Mouse (Mus musculus) naive thymus-derived CD4-positive, alpha-beta T cell, adult 2 months (primary cell): ENCODE measurements around the gene Nomo1.

Experiments
- DNase-seq: peaks from one replicate; pipeline ENCODE4 v3.0.0-alpha.2; 2011; ENCODE audit warnings: low read depth

The Nomo1 gene

GRCm38 (mm10) chr7:46045882-46046281 is 12.4 kb downstream of the Nomo1 start:
- DNase-seq, result no peak

- no peak for DNase-seq
These were observed 14.5 kb downstream of the Nomo1 start for GRCm38 (mm10) chr7:46047873-46048562.

DNA sequence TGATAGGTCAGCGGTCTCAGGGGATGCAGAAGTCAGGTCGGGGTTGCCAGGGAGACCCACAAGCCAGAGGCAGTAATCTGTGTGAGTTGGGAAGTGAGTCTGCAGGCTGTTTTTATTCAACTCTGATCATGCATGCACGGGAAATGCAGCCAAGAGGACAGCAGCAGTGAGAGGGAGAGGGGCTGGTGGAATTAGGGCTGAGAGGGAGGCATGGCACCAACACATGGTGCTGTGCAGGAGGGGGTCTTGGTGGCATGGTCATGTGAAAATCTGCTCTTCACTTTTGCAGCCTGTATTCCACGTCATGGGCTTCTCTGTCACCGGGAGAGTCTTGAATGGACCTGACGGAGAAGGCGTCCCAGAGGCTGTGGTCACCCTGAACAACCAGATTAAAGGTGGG is 16.5 kb downstream of the Nomo1 start:
- no peak for DNase-seq

DNA sequence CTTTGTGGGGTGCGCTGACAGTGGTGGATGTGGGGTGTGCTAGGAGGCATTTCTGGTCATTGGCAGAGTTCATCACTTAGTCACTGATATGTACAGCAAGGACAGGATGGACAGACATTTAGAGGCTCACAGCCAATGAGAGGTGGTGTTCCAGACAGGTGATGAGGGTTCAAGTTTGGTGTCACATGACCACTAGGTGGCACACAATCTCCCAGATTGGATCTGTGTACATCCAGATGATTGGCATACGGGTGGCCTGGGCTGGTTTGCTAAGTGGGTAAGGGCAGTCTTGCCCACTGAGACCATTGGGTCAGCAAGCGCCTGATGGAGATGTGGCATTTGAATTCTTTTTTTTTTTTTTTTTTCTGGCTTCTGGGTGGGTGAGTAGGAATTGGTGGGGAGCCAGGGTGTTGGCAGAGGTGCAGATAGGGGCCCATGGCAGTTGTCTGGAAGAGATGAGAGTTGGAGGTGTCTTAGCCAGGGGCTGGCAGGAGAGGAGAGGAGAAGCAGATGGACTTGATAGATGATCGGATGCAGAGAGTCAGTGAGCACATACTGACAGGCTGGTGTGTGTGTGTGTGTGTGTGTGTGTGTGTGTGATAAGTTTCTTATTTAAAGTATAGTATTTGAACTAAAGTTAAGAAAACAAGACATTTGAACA is 18.8 kb downstream of the Nomo1 start:
- peak; percentile 53 for DNase-seq

DNA sequence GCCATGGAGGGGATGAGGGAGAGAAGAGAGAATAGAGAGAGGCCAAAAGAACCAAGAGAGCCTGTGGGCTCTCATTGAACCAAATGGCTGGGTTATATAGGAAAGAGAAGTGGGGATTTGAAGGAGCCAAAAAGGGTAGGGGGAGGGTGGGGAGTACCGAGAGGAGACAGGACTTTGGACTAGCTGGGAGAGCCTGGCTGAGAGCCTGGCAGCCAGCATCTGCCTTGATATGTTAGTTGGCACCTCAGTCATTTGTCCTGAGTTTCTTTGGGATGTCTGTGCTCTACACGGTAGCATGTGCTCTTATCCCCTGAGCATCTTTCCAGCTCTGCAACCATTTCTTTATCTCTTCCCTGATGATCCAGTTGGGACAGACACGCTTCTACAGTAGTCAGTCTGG is 20.1 kb downstream of the Nomo1 start:
- no peak for DNase-seq

- DNase-seq, result peak; percentile 66
These were observed 25.4 kb downstream of the Nomo1 start for GRCm38 (mm10) chr7:46058882-46059281.

GRCm38 (mm10) chr7:46060688-46061087 is 27.2 kb downstream of the Nomo1 start:
- DNase-seq, result no peak

- DNase-seq, result no peak
These were observed 28.1 kb downstream of the Nomo1 start for GRCm38 (mm10) chr7:46061614-46062013.

GRCm38 (mm10) chr7:46063296-46063695 is 29.8 kb downstream of the Nomo1 start:
- no peak for DNase-seq

DNA sequence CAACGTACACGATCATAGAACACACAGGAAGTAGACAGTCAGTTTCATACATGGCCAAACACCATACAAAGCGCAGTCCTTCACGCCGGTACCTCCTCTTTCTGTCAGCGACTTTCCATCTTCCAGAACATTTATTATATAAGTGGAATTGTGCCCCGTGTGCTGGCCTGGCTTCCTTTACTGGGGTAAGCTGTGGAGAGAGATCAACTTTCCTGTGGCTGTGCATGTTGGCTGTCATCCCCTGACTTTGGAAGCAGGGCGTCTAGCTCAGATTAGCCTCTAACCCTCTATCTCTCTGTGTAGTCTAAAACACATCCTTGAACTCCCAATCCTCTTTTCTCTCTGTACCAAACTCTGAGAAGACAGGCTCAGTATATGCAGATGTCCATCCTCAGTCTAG is 35.3 kb downstream of the Nomo1 start:
- DNase-seq, result no peak

DNA sequence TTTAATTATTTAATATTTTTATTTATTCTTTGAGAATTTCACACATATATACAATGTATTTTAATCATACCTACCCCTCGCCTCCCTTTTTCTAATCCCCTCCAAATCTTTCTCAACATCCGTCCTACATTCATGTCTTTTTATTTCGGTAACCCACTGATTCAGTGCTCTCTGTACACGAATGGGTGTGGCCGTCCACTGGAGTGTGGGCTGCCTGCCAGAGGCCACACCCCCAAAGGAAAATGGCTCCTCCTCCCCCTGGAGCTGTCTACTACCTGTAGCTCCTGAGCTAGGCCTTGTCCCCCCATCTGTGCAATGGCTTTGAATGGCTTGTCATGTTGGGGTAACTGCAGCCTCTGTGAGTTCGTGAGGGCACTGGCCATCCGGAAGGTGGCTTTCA is 43.3 kb downstream of the Nomo1 start:
- DNase-seq, result no peak

DNA sequence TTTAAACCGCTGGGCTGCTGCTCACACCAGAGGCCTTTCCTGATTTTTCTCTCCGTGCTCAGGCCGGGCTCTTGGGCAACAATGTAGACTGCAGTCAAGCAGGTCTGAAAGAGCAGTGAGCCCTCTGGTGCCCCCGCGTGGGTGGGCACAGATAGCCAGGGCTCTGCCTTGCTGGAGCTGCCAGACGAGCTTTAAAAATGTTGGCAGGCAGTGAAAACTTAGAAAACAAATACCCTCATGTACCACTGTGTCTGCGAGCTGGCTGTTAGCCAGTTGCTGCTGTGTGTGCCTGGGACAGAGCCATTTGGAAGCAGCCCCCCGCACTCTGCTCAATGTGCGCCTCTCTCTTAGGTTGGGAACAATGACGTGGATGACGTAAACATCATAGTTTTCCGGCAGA is 44.2 kb downstream of the Nomo1 start:
- no peak for DNase-seq

DNA sequence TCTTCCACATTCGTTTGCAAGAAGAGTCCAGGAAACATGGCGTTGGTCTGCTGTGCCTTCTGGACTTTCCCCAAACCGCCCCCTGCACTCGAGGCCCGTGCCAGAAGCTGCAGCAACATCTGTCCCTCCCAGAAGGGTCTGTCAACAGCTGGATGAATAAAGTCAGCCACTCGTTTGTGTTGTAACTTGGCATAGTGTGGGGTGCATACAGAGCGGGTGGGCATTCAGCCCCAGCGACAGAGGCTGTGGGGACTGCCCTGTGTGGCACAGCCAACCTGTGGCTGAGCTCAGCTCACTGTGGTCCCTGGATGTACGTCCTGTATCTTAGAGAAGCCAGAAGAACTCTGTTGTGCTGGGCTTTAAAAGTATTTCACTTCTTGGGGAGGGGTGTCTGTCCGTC is 50.5 kb downstream of the Nomo1 start:
- no peak for DNase-seq

- DNase-seq, result no peak
These were observed 51.5 kb downstream of the Nomo1 start for GRCm38 (mm10) chr7:46084839-46085513.

DNA sequence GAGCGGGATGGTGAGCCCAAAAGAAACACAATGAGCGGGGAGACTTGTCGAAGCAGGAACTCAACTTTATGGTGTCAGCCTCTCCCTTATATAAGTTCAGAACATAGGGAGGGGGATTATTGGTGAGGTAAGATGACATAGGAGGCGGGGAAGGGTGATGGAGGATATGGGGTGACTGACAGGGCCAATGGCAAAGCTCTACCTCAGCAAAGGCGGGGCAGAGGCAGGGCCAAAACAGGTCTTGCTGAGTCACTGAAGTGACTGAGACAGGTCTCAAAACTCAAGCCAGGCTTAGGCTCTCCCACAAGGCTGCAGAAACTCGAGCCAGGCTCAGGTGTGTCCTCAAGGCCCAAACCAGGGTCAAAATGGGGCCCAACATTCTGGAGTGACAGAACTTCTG is 52.9 kb downstream of the Nomo1 start:
- DNase-seq, result no peak

- DNase-seq, result no peak
These were observed 54.7 kb downstream of the Nomo1 start for GRCm38 (mm10) chr7:46088241-46088640.

DNA sequence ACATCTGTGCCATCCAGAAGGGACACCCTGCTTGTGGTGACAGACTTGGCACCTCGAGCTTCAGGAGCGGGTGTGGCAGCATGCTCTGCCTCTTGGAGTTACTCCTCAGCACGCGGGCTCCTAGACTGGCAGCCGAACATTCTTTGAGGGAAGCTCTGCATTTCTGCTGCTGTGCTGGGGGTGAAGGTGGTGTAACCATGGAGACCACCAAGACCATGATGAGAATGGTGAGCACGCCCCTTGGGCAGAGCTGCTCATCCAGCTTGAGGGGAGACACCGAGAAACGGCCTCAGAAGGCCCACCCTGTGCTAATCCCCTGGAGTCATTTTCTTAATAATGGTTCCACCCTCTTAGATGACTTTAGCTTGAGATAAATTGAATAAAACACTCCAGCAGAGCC is 59.3 kb downstream of the Nomo1 start:
- DNase-seq, result no peak

DNA sequence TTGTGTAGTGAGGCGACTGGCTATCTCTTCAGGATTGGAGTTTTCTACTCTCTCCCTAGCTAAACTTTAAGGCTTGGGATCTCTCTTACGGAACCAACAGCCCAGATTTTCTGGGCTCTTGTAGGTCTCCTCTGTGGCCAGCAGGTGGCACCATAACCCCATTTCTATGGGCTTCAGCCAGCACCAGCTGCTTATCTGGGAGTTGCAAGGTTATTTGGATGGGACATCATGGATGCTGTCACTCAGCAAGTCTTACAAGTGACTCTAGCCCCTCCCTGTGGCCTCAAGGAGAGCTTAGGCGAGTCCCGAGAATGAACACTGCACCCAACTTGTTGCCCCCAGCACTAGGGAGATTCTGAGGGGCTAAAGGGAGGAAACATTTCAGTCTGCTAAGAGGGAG is 62.6 kb downstream of the Nomo1 start:
- peak; percentile 68 for DNase-seq

DNA sequence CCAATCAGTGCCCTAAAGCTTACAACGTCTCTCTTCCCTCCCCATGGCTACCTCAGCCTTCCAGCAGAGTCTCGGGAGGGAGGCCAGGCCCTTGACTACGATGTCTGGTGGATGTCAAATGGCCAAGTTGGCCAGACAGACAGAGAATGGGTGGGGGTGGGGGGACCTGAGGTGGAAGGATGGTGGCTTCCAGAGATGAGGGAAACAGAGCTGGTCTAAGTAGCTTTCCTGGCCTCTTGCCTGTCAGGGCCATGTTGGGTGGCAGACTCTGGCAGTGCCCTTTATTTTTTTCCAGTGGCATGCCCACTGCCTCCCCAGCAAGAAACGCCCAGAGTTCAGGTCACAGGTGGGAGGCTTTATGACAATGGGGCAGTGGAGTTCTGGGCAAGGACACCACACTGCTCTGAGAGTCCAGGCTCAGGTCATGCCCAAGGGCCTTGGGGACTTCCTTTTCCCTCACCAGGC is 63.9 kb downstream of the Nomo1 start:
- DNase-seq, result no peak

DNA sequence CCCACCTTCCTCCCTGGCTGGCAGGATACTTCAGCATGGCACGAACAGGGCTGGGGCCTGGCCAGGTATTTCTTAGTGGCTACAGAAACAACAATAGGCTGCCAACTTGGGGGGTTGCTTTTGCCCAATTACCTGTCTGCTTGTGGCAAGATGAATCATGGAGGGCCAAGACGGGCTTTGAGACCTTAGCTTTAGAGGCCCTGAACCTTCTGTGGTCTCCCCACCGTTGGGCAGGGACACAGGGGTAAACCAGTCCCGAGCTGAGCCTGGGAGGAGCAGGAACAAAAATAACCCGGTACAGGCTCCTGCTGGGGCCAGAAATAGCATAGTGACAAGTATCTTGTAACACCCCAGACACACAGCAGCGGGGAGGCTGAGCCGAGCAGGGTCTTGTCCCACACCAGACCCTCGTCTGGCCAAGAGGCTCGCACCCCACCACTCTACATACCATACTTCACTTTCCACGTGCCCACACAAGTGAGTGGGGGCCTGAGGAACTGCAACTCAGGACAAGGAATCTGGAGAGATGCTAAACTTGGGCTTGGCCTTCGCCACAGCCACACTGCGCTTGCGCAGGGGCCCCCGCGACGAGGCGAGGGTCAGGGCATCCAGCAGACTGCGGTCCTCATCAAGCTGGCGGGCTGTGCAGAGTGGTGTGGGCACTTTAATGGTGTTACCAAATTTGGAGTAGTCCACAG is 64.9 kb downstream of the Nomo1 start:
- no peak for DNase-seq

- no peak for DNase-seq
These were observed 65.4 kb downstream of the Nomo1 start for GRCm38 (mm10) chr7:46098919-46099286.

DNA sequence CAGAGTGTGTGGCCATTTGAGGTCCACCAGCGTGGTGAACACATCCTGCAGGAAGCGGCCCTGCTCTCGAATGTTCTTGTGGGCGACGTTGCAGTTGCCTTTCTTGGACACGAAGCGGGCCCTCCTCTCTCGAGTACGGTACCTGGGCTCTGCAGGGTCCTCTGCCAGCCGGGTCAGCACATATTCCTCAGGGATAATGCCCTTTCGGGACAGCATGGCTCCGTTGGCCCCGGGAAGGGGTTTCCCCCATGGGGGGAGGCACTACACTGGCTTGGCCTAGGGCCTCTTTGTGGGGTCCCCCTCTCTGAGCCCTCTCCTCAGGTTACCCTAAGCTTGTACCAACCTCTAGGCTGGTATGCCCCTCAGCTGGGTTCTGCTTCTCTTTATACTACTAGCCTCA is 66.2 kb downstream of the Nomo1 start:
- no peak for DNase-seq

DNA sequence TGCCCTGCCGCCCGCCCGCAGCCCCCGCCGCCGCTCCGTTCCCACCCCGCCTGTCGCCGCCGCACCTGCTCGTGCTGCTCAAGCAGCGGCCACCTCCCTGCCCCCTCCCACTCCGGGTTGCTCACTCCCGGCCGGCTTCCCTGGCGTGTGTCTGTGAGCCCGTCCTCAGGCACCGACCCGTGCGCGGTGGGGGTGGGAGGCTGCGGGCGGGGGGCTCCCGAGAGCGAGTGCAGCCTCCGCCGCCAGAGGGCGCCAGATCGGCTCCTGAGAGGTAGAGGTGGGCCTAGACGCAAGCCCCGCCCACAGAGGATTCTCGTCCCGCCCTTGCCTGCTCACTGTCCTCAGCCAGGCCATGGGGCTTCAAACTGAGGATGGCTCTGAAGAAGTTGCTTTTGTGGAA is 67.1 kb downstream of the Nomo1 start, which contains the start of gene Kcnj11:
Kcnj11 (minus strand) TSS at position 202 of the 400 bp plus-strand sequence.
- peak; percentile 76 for DNase-seq
